Mouse (Mus musculus): ENCODE measurements around the gene Defa21. TPM values are rescaled to one million over a fixed set of nuclear protein-coding genes. Genes with fewer than 3 reads are reported as not detected.
"Not testable (repeated sequence)": the region's sequence is repeated elsewhere in the genome, so short reads cannot be mapped to it uniquely, and the experiment has no call there.

The Defa21 gene
- polyA plus RNA-seq (2012; rRNA removed) = not detected in 2 replicates

DNA sequence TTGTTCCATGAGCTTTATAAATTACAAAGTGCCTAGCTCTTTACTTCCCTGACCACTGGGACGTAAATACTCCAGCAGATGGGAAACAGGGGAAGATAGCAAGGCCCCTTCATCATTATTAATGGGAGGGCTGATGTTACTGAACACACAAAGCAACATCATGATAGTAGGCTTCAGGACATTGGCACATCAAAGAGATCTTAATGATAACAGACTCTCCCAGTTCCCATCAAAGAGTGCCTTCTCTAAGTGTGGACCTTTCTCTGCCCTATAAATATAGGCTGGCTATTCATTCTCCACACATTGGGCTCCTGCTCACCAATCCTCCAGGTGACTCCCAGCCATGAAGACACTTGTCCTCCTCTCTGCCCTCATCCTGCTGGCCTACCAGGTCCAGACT, at the start of gene Defa21:
TSS of gene Defa21 (plus strand) at position 301 of the 400 bp plus-strand sequence.
- DNase-seq (ENCODE audit: low read depth) = not testable (repeated sequence)

DNA sequence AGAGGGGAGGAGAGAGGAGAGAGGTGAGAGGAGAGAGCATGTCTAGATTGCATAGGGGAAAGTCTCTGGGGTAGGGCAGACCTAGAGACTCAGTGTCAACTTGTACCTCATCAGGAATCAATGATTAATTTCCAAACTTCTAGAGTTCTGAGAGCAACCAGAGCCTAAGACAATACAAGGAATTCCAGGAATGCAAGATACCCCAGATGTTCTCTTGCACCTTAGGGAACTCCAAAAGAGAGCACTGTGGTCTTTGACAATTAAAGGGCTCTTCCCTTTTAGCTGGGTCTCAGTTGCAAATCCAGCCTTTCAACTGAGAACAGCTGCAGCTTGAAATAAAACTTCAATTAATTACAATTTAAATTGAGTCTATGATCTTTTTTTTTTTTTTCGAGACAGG, 45.5 kb upstream of the Defa21 start:
- DNase-seq (ENCODE audit: low read depth) = no peak

DNA sequence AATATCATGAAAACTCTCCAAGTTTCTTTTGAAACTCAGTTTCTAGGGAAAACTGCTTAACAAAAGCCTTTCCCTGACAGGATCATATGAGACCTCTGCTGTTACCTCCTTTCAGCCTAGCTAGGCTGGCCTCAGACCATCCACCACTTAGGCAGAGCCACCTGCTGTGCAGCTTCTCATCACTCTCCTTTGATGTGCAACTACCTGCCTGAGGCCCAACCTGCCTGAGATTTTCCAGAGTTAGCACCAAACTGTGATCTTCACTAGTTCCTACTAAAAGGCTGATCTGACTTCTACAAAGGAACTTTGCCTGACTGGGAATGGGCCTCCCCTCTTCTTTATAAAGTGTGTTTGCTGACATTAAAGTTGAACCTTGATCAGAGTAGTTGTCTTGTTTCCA, 31.3 kb upstream of the Defa21 start:
- DNase-seq (ENCODE audit: low read depth) = not testable (repeated sequence)

DNA sequence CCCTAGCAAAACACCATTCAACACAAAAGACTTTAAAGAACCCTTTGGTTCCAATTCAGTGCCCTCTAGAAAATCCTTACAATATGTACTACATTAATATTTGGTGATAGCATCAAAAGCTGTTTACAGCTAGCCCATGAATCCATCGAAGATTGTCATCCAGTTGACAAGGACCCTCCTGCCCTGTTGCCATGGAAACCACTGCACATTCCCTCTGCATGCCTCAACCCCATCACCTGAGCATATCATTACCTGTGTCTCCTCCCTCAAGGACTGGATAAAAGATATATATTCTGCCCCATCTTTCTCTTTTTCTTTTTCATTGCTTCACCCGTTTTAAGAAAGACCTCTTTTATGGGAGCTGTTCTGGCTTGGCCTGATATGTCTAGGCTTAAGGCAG, 28.6 kb upstream of the Defa21 start:
- no peak for DNase-seq (ENCODE audit: low read depth)

DNA sequence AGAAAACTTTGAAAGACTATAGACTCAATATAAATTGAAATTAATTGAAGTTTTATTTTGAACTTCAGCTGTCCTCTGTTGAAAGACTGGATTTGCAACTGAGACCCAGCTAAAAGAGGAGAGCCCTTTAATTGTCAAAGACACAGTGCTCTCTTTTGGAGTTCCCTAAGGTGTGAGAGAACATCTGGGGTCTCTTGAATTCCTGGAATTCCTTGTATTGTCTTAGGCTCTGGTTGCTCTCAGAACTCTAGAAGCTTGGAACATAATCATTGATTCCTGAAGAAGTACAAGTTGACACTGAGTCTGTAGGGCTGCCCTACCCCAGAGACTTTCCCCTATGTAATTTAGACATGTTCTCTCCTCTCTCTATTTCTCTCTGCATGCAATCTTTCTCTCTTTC, 28.1 kb upstream of the Defa21 start:
- no peak for DNase-seq (ENCODE audit: low read depth)

DNA sequence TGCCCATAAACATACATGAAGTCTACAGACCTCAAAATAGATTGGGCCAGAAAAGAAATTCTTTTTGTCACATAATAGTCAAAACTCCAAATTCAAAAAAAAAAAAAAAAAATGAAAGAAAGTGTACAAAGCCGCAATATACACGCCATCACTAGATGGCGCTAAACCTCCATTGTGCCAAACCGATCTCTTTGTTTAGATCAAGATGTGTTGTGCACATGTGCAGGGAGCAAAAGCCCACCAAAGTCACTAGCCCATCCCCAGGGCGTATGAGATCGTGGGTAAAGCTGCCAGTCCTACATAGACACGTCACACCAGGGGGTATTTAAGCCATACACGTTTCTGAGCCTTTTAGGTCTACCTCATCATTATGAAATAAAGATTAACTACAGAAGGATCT, 24.2 kb upstream of the Defa21 start:
- no peak for DNase-seq (ENCODE audit: low read depth)

DNA sequence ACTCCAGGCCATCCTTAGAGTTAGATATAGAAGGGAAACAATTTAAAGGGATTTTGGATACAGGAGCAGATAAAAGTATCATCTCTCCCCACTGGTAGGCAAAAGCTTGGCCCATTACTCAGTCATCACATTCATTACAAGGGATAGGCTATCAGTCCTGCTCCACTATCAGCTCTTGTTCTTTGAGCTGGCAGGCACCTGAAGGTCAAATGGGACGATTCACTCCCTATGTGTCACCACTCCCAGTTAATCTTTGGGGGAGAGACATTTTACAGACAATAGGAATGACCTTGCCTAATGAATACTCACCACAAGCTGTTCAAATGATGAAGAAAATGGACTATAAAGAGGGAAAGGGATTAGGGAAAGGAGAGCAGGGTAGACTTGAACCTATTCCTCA, 18.5 kb upstream of the Defa21 start:
- no peak for DNase-seq (ENCODE audit: low read depth)

DNA sequence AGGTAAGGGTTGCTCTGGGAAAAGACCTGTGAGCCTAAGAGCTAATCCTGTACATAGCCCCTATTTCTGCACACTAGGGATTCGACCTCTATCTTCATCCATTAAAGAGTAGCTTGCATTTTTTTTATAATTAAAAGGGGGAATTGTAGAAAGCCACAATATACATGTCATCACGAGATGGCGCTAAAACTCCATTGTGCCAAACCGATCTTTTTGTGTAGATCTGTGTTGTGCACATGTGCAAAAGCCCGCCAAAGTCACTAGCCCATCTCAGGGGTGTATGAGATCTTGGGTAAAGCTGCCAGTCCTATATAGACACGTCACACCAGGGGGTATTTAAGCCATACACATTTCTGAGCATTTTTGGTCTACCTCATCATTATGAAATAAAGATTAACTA, 16.8 kb upstream of the Defa21 start:
- DNase-seq (ENCODE audit: low read depth) = not testable (repeated sequence)

DNA sequence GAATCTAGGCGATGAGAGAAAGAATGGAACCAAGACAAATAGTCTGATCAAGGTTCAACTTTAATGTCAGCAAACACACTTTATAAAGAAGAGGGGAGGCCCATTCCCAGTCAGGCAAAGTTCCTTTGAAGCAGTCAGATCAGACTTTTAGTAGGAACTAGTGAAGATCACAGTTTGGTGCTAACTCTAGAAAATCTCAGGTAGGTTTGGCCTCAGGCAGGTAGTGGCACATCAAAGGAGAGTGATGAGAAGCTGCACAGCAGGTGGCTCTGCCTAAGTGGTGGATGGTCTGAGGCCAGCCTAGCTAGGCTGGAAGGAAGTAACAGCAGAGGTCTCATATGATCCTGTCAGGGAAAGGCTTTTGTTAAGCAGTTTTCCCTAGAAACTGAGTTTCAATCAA, 14.8 kb upstream of the Defa21 start:
- DNase-seq (ENCODE audit: low read depth) = not testable (repeated sequence)

DNA sequence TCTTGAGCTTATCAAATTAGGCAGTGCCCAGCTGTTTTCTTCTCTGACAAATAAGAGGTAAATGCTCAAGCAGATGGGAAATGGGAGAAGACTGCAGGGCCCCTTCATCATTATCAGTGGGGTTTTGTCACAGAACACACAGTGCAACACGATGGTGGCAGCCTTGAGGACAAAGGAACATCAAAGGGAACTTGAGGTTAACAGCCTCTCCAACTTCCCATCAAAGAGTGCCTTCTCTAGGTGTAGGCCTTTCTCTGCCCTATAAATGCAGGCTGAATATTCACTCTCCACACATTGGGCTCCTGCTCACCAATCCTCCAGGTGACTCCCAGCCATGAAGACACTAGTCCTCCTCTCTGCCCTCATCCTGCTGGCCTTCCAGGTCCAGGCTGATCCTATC, 29.4 kb downstream of the Defa21 start, which contains the start of gene Defa23:
TSS of gene Defa23 (plus strand) at position 301 of the 400 bp plus-strand sequence.
- not testable (repeated sequence) for DNase-seq (ENCODE audit: low read depth)

DNA sequence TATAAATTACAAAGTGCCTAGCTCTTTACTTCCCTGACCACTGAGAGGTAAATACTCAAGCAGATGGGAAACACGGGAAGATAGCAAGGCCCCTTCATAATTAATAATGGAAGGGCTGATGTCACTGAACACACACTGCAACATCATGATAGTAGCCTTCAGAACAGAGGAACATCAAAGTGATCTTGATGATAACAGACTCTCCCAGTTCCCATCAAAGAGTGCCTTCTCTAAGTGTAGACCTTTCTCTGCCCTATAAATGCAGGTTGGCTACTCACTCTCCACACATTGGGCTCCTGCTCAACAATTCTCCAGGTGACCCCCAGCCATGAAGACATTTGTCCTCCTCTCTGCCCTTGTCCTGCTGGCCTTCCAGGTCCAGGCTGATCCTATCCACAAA, 39.4 kb downstream of the Defa21 start, which contains the start of gene Defa35:
TSS of gene Defa35 (plus strand) at position 301 of the 400 bp plus-strand sequence.
- not testable (repeated sequence) for DNase-seq (ENCODE audit: low read depth)

Other genes with a start within 250 kb of the Defa21 start
- gene Defb33, start 132.9 kb upstream of the Defa21 start, polyA plus RNA-seq (2012; rRNA removed) = 1.1 and 1.3 TPM in 2 replicates
- gene Gm15056, start 122.9 kb upstream of the Defa21 start, polyA plus RNA-seq (2012; rRNA removed) = 8.2 and 18.3 TPM in 2 replicates
- 31.5 and 36.7 TPM in 2 replicates for gene Gm6040, start 103.5 kb upstream of the Defa21 start, polyA plus RNA-seq (2012; rRNA removed)
- gene AY761185, start 80.8 kb upstream of the Defa21 start, polyA plus RNA-seq (2012; rRNA removed) = 1,946 and 2,190 TPM in 2 replicates
- not detected in 2 replicates for gene Defa23, start 29.5 kb downstream of the Defa21 start, polyA plus RNA-seq (2012; rRNA removed)
- not detected in 2 replicates for gene Defa35, start 39.5 kb downstream of the Defa21 start, polyA plus RNA-seq (2012; rRNA removed)
- gene Defa25, start 58.9 kb downstream of the Defa21 start, polyA plus RNA-seq (2012; rRNA removed) = not detected in 2 replicates
- gene Gm14851, start 70.5 kb downstream of the Defa21 start, polyA plus RNA-seq (2012; rRNA removed) = not detected in 2 replicates
- gene Defa30, start 109.1 kb downstream of the Defa21 start, polyA plus RNA-seq (2012; rRNA removed) = not detected in 2 replicates
- not detected in 2 replicates for gene Defa22, start 136.7 kb downstream of the Defa21 start, polyA plus RNA-seq (2012; rRNA removed)
- gene Defa31, start 166.1 kb downstream of the Defa21 start, polyA plus RNA-seq (2012; rRNA removed) = not detected in 2 replicates
- gene Gm15293, start 176.0 kb downstream of the Defa21 start, polyA plus RNA-seq (2012; rRNA removed) = not detected in 2 replicates
- gene Gm15292, start 224.2 kb downstream of the Defa21 start, polyA plus RNA-seq (2012; rRNA removed) = not detected in 2 replicates